Mouse (Mus musculus) lung, postnatal 25 days (tissue): Measurements from ENCODE around the gene Bmp8a.
"Not testable (repeated sequence)": the region's sequence is repeated elsewhere in the genome, so short reads cannot be mapped to it uniquely, and the experiment has no call there.

ENCODE experiments used
- DNase-seq: peaks from one replicate; pipeline ENCODE4 v3.0.0; 2022; ENCODE audit warnings: low spot score

Gene Bmp8a

DNA sequence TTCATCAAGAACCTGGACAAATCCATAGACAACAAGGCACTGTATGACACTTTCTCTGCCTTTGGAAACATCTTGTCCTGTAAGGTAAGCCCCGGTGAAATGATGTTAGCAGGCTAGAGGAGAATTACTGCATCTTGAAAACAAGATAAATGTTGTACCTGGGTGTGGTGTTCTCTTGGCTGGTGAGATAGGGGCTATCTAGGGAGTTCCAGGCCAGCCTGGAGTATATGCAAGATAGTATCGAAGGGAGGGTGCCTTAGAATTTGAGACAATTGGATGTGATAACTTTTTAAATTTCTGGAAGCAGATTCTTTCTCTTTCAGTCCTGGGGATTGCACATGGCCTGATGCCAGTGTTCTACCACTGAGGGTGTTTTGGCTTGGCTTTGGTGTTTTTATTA, 56.3 kb downstream of the Bmp8a start:
- no peak for DNase-seq

DNA sequence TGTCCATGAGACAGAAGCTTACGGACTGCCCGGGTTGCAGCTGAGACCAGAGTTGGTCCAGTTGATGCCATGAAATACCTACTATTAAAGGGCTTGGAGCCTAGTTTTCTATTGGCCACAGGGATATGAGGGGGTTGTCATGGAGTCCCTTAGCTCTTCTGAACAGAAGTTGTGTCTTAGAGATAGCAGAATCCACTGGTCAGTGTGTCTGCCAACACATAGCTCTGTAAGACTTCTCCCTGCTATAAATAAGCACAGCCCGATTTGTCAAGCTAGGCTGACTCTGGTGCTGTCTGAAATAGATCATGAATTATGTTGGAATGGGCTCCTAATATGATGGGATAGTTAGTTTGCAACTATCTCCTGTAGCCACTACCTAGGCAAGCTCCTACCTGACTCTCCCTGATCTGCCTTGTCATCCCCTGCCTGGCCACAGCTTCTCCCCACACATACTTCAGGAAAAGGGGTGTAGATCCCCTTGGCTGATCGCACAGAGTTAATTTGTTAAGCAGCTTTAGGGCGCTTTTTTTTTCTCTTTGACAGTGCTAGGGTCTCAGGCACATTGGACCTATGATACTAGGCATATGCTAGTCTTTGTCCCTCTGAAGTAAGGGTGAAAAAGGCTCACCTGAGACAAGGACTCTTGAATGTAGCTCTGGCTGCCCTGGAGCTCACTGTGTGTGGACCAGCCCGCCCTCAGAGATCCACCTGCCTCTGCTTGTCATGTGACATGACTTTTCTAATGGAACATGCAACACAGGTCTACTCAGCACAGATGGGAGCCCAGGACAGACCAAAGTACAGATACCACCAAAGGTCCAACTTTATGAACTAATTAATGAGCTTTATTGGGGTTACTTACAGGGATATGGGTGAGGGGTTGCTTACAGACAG, 58.1 kb downstream of the Bmp8a start:
- no peak for DNase-seq

DNA sequence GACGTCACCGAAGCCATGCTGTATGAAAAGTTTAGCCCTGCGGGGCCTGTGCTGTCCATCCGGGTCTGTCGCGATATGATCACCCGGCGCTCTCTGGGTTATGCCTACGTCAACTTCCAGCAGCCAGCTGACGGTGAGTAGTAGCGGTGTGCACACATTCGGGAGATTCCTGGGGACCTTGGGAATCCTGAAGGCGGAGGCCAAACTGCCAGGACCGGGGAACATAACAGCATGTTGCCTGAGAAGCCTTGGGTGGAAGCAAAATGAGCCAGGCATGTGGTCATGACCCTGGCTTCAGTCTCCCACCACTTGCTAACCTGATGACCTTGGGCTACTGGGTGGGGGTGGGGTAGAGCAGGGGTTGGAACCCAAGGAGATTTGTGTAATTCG, 59.4 kb downstream of the Bmp8a start:
- not testable (repeated sequence) for DNase-seq

DNA sequence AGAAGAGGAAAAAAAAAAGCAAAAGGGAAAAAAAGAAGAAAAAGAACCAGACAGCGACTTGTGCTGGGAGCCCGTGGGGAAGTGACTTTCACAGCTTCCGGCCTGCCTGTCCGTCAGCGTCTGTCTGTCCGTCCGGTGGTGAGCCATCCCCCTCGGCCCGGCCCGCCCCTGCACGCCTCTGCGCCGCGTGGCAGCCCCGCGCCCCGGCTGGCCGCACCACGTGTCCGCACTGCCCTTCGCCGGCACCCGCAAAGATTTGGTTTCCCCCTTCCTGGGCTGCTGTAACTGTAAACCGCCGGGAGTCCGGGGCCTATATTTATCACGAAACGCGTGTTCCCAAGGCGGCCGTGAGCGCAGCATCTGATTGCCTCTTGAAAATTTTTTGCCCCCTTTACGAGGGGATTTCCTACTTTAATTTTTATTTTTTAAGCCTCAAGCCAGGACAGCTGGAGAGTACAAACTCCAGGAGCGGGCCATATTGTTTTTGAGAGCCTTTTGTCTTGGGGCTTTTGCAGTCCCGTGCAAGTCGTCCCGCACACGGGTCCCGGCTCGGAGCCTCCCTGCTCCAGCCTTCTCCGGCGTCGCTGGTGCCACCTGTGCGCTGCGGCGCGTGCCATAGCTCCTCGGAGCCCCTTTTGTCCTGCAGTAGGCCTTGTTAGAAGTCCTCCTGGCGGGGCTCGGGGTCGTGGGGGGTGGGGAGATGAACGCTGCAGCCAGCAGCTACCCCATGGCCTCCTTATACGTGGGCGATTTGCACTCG, 60.0 kb downstream of the Bmp8a start:
- DNase-seq, result peak; percentile 13

DNA sequence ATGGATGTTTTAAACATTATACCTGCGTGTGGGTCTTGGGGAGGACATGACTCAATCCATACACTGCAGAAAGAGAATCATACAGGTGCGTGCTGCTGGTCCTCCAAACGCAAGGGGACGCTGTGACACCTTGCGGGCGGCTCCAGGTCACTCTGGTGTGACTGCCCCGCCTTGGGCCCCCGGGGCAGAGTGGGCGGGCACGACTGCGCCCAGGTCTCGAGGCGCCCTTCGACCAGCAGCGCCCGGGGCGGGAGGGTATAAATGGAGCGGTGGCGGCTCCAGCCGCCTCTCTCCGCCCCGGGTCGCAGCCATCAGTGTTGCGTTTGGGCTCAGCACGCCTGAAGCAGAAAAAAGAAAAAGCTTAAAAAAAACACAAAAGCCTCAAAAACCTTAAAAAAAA, 60.6 kb downstream of the Bmp8a start:
- peak; percentile 92 for DNase-seq

DNA sequence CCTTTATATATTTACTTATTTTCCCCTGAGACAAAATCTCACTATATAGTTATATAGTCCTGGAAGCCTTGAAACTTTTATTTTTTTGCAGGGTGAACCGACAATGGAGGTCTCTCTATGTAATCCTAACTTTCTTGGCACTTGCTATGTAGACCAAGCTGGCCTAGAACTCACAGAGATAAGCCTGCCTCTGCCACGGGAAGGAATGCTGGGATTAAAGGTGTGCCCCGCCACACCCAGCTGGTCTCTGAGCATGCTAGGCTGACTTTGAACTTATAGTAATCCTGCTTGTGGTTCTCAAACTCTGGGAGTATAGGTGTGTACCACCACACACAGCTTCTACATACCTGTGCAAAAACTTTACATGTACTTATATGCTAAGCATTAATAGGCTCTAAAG, 62.9 kb downstream of the Bmp8a start:
- no peak for DNase-seq

DNA sequence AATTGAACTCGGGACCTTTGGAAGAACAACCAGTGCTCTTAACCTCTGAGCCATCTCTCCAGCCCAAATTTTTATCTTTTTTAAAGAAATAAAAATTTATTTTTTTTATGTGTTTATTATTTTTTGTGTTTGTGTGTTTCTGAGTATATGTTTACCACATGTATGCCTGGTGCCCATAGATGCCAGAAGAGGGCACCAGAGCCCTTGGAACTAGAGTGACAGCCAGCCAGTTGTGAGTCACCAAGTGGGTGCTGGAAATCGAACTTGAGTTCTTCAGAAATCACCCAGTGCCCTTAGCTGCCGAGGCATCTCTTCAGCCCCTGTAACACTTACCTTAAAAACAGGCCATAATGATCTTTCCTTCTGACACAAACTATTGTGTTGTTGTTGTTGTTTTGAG, 72.0 kb downstream of the Bmp8a start:
- DNase-seq, result no peak
